Comparison of ENCODE assay signal across 17 mouse cellular contexts in genomic region chr11:85572590-85572989, GRCm38 (mm10).
DNase-seq lines count a peak whose midpoint lies in the region; ATAC-seq and TF ChIP-seq lines count a peak whose summit lies in the region.
"Had no signal": no experiment of that assay in that cellular context is flagged by ENCODE, and none has a peak within 500 bp of the region (broad histone marks: within the 10 kb centered on the region; RNA-seq: fewer than 3 reads in every experiment).

No protein-coding gene starts in this region.

- H3K9ac ChIP-seq in heart, embryonic 14.5 days (ENCODE audit: low read length), result peak overlapping the region; percentile 31; the same call in 1 of the 2 replicates
- H3K9ac ChIP-seq in lung, embryonic 14.5 days, result no peak overlapping the region
- no peak overlapping the region for H3K9ac ChIP-seq in embryonic facial prominence, embryonic 12.5 days
- H3K9ac ChIP-seq: hindbrain, embryonic 15.5 days; limb, embryonic 15.5 days; neural tube, embryonic 12.5 days; stomach, embryonic 15.5 days had no signal

- no peaks in the 10 kb centered on the region for H3K36me3 ChIP-seq in heart, embryonic 14.5 days (ENCODE audit: control insufficient read depth, insufficient read depth, low read length)
- H3K36me3 ChIP-seq in lung, embryonic 14.5 days (ENCODE audit: insufficient read depth), result no peaks in the 10 kb centered on the region
- no peaks in the 10 kb centered on the region for H3K36me3 ChIP-seq in embryonic facial prominence, embryonic 12.5 days
- H3K36me3 ChIP-seq: hindbrain, embryonic 15.5 days; limb, embryonic 15.5 days; neural tube, embryonic 12.5 days; stomach, embryonic 15.5 days had no signal

- H3K9me3 ChIP-seq in heart, embryonic 14.5 days (ENCODE audit: control insufficient read depth, low read length), result no peaks in the 10 kb centered on the region
- no peaks in the 10 kb centered on the region for H3K9me3 ChIP-seq in lung, embryonic 14.5 days (ENCODE audit: low read depth, low read length)
- H3K9me3 ChIP-seq in embryonic facial prominence, embryonic 12.5 days, result no peaks in the 10 kb centered on the region
- H3K9me3 ChIP-seq: hindbrain, embryonic 15.5 days; limb, embryonic 15.5 days; neural tube, embryonic 12.5 days; stomach, embryonic 15.5 days had no signal

- H3K27ac ChIP-seq in heart, embryonic 14.5 days (replicated peaks in 1 of 2; ENCODE audit: control insufficient read depth in 1 of 2, insufficient read depth in 1 of 2, low read depth in 2 of 2, low read length in 2 of 2), result peak overlapping the region; percentile 76 to 86
- peak overlapping the region; percentile 79 for H3K27ac ChIP-seq in lung, embryonic 14.5 days (ENCODE audit: low read depth)
- H3K27ac ChIP-seq in brown adipose tissue, adult 24 weeks (replicated peaks; ENCODE audit: low read depth, low read length), result peak overlapping the region; percentile 62; the same call in 1 of the 2 replicates
- H3K27ac ChIP-seq in embryonic facial prominence, embryonic 12.5 days, result 0 out of 2 replicates have a peak overlapping the region, but pooled peaks have one; percentile 24
- H3K27ac ChIP-seq: hindbrain, embryonic 15.5 days; limb, embryonic 15.5 days; neural tube, embryonic 12.5 days; stomach, embryonic 15.5 days had no signal

- ATAC-seq in heart, embryonic 14.5 days (ENCODE audit: insufficient number of reproducible peaks, insufficient read depth, low FRiP score, low read depth), result no peak
- no peak for ATAC-seq in lung, embryonic 14.5 days (ENCODE audit: insufficient read depth)
- no peak for ATAC-seq in embryonic facial prominence, embryonic 12.5 days (ENCODE audit: insufficient number of reproducible peaks, insufficient read depth, low FRiP score, low TSS enrichment)
- ATAC-seq: forebrain, embryonic 14.5 days; intestine, embryonic 16.5 days had no signal

- H3K4me2 ChIP-seq in heart, embryonic 14.5 days (ENCODE audit: low read length), result no peak overlapping the region
- no peak overlapping the region for H3K4me2 ChIP-seq in lung, embryonic 14.5 days
- no peak overlapping the region for H3K4me2 ChIP-seq in embryonic facial prominence, embryonic 12.5 days (replicated peaks)
- H3K4me2 ChIP-seq: hindbrain, embryonic 15.5 days; limb, embryonic 15.5 days; neural tube, embryonic 12.5 days; stomach, embryonic 15.5 days had no signal

- TF ChIP-seq CTCF in lung, embryonic 14.5 days (IDR thresholded peaks at IDR 0.05; ENCODE audit: low read depth), result no peak
- TF ChIP-seq CTCF in lung, adult 2 months (IDR thresholded peaks at IDR 0.05; ENCODE audit: insufficient read depth, low read length), result no peak

- no peak for TF ChIP-seq POLR2A in lung, adult 2 months (IDR thresholded peaks at IDR 0.05; ENCODE audit: borderline replicate concordance, extremely low read depth, low read depth, low read length)

- no peaks in the 10 kb centered on the region for H3K27me3 ChIP-seq in heart, embryonic 14.5 days (ENCODE audit: control insufficient read depth, insufficient read depth, low read length)
- no peaks in the 10 kb centered on the region for H3K27me3 ChIP-seq in lung, embryonic 14.5 days (ENCODE audit: insufficient read depth, low read length)
- no peaks in the 10 kb centered on the region for H3K27me3 ChIP-seq in embryonic facial prominence, embryonic 12.5 days
- H3K27me3 ChIP-seq: hindbrain, embryonic 15.5 days; limb, embryonic 15.5 days; neural tube, embryonic 12.5 days; stomach, embryonic 15.5 days had no signal

- peaks cover 15 to 48% of the 10 kb centered on the region in 2 experiments for H3K4me1 ChIP-seq in heart, embryonic 14.5 days (ENCODE audit: control insufficient read depth in 2 of 2, insufficient read depth in 2 of 2, low read length in 2 of 2)
- peaks cover 27% of the 10 kb centered on the region for H3K4me1 ChIP-seq in lung, embryonic 14.5 days (ENCODE audit: insufficient read depth)
- peaks cover 26% of the 10 kb centered on the region for H3K4me1 ChIP-seq in lung, adult 2 months (ENCODE audit: control insufficient read depth, insufficient read depth, low read length)
- peaks cover 18% of the 10 kb centered on the region for H3K4me1 ChIP-seq in brown adipose tissue, adult 24 weeks (ENCODE audit: control insufficient read depth, insufficient read depth, insufficient read length, low read length)
- H3K4me1 ChIP-seq in embryonic facial prominence, embryonic 12.5 days, result peaks cover 13% of the 10 kb centered on the region
- H3K4me1 ChIP-seq: hindbrain, embryonic 15.5 days; limb, embryonic 15.5 days had no signal

- 11% methylated on average over 3 of the region's 3 CpGs for WGBS in heart, embryonic 14.5 days
- 36% methylated on average over 3 of the region's 3 CpGs for WGBS in lung, embryonic 14.5 days
- WGBS in lung, adult 2 months, result 67% methylated on average over 3 of the region's 3 CpGs
- WGBS in embryonic facial prominence, embryonic 12.5 days, result 86% methylated on average over 3 of the region's 3 CpGs

- DNase-seq in heart, adult 11 months, result no peak
- DNase-seq in lung, embryonic 14.5 days, result no peak
- DNase-seq in lung, adult 2 months, result no peak
- no peak for DNase-seq in thymus, postnatal 25 days
- DNase-seq: cerebellum, adult 9-11 months; layer of hippocampus, postnatal 36 days; spleen, adult 18-20 months; thymus, adult 2 months had no signal

- no peak overlapping the region for H3K4me3 ChIP-seq in heart, embryonic 14.5 days (ENCODE audit: control insufficient read depth in 1 of 2, insufficient read depth in 1 of 2, low read depth in 1 of 2, low read length in 2 of 2)
- H3K4me3 ChIP-seq in lung, embryonic 14.5 days (ENCODE audit: low read depth, low read length), result no peak overlapping the region
- H3K4me3 ChIP-seq in lung, adult 2 months (replicated peaks; ENCODE audit: extremely low read depth, low read depth, low read length), result no peak overlapping the region
- H3K4me3 ChIP-seq in brown adipose tissue, adult 24 weeks (ENCODE audit: insufficient read depth, low read depth, low read length), result no peak overlapping the region
- H3K4me3 ChIP-seq in embryonic facial prominence, embryonic 12.5 days, result no peak overlapping the region
- H3K4me3 ChIP-seq: hindbrain, embryonic 15.5 days; limb, embryonic 15.5 days; neural tube, embryonic 12.5 days; stomach, embryonic 15.5 days had no signal

Comparison
In these comparisons a context has a peak if more than half of its experiments do, and no peak if none do; other contexts are left out.
1. H3K27ac ChIP-seq: peak in every context shown above with its lines; median percentile 81 in heart, embryonic 14.5 days; 79 in lung, embryonic 14.5 days; 62 in brown adipose tissue, adult 24 weeks; 24 in embryonic facial prominence, embryonic 12.5 days.